Comparison of ENCODE assay signal across 11 mouse cellular contexts in genomic region chr5:128711847-128712246, GRCm38 (mm10). TPM values are rescaled to one million over a fixed set of nuclear protein-coding genes. Genes with fewer than 3 reads are reported as not detected.
DNase-seq lines count a peak whose midpoint lies in the region; ATAC-seq and TF ChIP-seq lines count a peak whose summit lies in the region.
"Had no signal": no experiment of that assay in that cellular context is flagged by ENCODE, and none has a peak within 500 bp of the region (broad histone marks: within the 10 kb centered on the region; RNA-seq: fewer than 3 reads in every experiment).

No protein-coding gene starts in this region.

- H3K36me3 ChIP-seq in kidney, postnatal 0 days (ENCODE audit: insufficient read depth, low read length) = no peaks in the 10 kb centered on the region
- no peaks in the 10 kb centered on the region for H3K36me3 ChIP-seq in kidney, embryonic 14.5 days (ENCODE audit: control insufficient read depth, insufficient read depth, low read length)
- H3K36me3 ChIP-seq in midbrain, embryonic 14.5 days (ENCODE audit: control insufficient read depth, insufficient read depth, low read length) = no peaks in the 10 kb centered on the region
- no peaks in the 10 kb centered on the region for H3K36me3 ChIP-seq in midbrain, embryonic 16.5 days (ENCODE audit: control insufficient read depth, insufficient read depth, low read length)
- no peaks in the 10 kb centered on the region for H3K36me3 ChIP-seq in embryonic facial prominence, embryonic 11.5 days (replicated peaks; ENCODE audit: control insufficient read depth, insufficient read depth, low read depth, low read length)
- H3K36me3 ChIP-seq: embryonic facial prominence, embryonic 13.5 days; heart, embryonic 10.5 days had no signal

- no peaks in the 10 kb centered on the region for H3K27me3 ChIP-seq in kidney, postnatal 0 days (ENCODE audit: insufficient read depth, low read length)
- no peaks in the 10 kb centered on the region for H3K27me3 ChIP-seq in kidney, embryonic 14.5 days (ENCODE audit: control insufficient read depth, insufficient read depth, low read length)
- no peaks in the 10 kb centered on the region for H3K27me3 ChIP-seq in midbrain, embryonic 14.5 days (ENCODE audit: control insufficient read depth, insufficient read depth, low read length)
- H3K27me3 ChIP-seq in midbrain, embryonic 16.5 days (ENCODE audit: control insufficient read depth, insufficient read depth, low read depth, low read length) = no peaks in the 10 kb centered on the region
- H3K27me3 ChIP-seq in embryonic facial prominence, embryonic 11.5 days (ENCODE audit: control insufficient read depth, insufficient read depth, low read length) = no peaks in the 10 kb centered on the region
- H3K27me3 ChIP-seq: embryonic facial prominence, embryonic 13.5 days had no signal

- no peak overlapping the region for H3K4me3 ChIP-seq in kidney, postnatal 0 days (replicated peaks; ENCODE audit: low read depth, low read length)
- H3K4me3 ChIP-seq in kidney, embryonic 14.5 days (ENCODE audit: low read length) = no peak overlapping the region
- H3K4me3 ChIP-seq in midbrain, embryonic 14.5 days (replicated peaks; ENCODE audit: low read depth, low read length) = no peak overlapping the region
- no peak overlapping the region for H3K4me3 ChIP-seq in midbrain, embryonic 16.5 days (ENCODE audit: low read depth, low read length)
- H3K4me3 ChIP-seq in embryonic facial prominence, embryonic 11.5 days (ENCODE audit: low read depth, low read length) = no peak overlapping the region
- H3K4me3 ChIP-seq: embryonic facial prominence, embryonic 13.5 days; heart, embryonic 10.5 days had no signal

- no peak for DNase-seq in kidney, postnatal 0 days (ENCODE audit: low spot score)
- peak; percentile 43 for DNase-seq in midbrain, embryonic 14.5 days
- peak; percentile 10 for DNase-seq in NIH3T3 (ENCODE audit: low read depth)
- peak; percentile 48 for DNase-seq in embryonic facial prominence, embryonic 11.5 days (ENCODE audit: low spot score)
- DNase-seq: lung, adult 2 months had no signal

- H3K27ac ChIP-seq in kidney, postnatal 0 days = no peak overlapping the region
- no peak overlapping the region for H3K27ac ChIP-seq in kidney, embryonic 14.5 days (ENCODE audit: low read depth, low read length)
- no peak overlapping the region for H3K27ac ChIP-seq in midbrain, embryonic 14.5 days (replicated peaks; ENCODE audit: low read depth, low read length)
- no peak overlapping the region for H3K27ac ChIP-seq in midbrain, embryonic 16.5 days (ENCODE audit: low read length)
- H3K27ac ChIP-seq in embryonic facial prominence, embryonic 11.5 days (replicated peaks; ENCODE audit: low read depth, low read length) = no peak overlapping the region
- H3K27ac ChIP-seq: embryonic facial prominence, embryonic 13.5 days; heart, embryonic 10.5 days had no signal

- no peaks in the 10 kb centered on the region for H3K9me3 ChIP-seq in kidney, postnatal 0 days (replicated peaks; ENCODE audit: low read length)
- no peaks in the 10 kb centered on the region for H3K9me3 ChIP-seq in kidney, embryonic 14.5 days (ENCODE audit: control insufficient read depth, low read length)
- H3K9me3 ChIP-seq in midbrain, embryonic 14.5 days (ENCODE audit: control insufficient read depth, low read length) = no peaks in the 10 kb centered on the region
- H3K9me3 ChIP-seq in midbrain, embryonic 16.5 days (replicated peaks; ENCODE audit: control insufficient read depth, low read length, poor library complexity, severe bottlenecking) = no peaks in the 10 kb centered on the region
- no peaks in the 10 kb centered on the region for H3K9me3 ChIP-seq in embryonic facial prominence, embryonic 11.5 days (replicated peaks; ENCODE audit: control insufficient read depth, low read length)
- H3K9me3 ChIP-seq: embryonic facial prominence, embryonic 13.5 days; heart, embryonic 10.5 days had no signal

- peak; percentile 59 for TF ChIP-seq CTCF in kidney, postnatal 0 days (IDR thresholded peaks at IDR 0.05; ENCODE audit: low read depth)

- no peak for ATAC-seq in kidney, postnatal 0 days (replicated peaks; ENCODE audit: low FRiP score, low read depth)
- no peak for ATAC-seq in kidney, embryonic 14.5 days (ENCODE audit: low FRiP score, low TSS enrichment)
- no peak for ATAC-seq in midbrain, embryonic 14.5 days (ENCODE audit: low FRiP score, low TSS enrichment)
- no peak for ATAC-seq in midbrain, embryonic 16.5 days
- no peak for ATAC-seq in embryonic facial prominence, embryonic 11.5 days (replicated peaks; ENCODE audit: insufficient number of reproducible peaks, low FRiP score, low TSS enrichment, low read depth)
- ATAC-seq in activated CD4-positive, CD25-positive, alpha-beta regulatory T cell, adult 4 months = no peak

- H3K4me1 ChIP-seq in kidney, postnatal 0 days (replicated peaks; ENCODE audit: insufficient read depth, low read length) = no peaks in the 10 kb centered on the region
- H3K4me1 ChIP-seq in kidney, embryonic 14.5 days (ENCODE audit: control insufficient read depth, insufficient read depth, low read length) = no peaks in the 10 kb centered on the region
- no peaks in the 10 kb centered on the region for H3K4me1 ChIP-seq in midbrain, embryonic 14.5 days (ENCODE audit: control insufficient read depth, insufficient read depth, low read length)
- no peaks in the 10 kb centered on the region for H3K4me1 ChIP-seq in midbrain, embryonic 16.5 days (ENCODE audit: control insufficient read depth, insufficient read depth, low read length)
- no peaks in the 10 kb centered on the region for H3K4me1 ChIP-seq in embryonic facial prominence, embryonic 11.5 days (ENCODE audit: control insufficient read depth, insufficient read depth, low read length)

- no peak overlapping the region for H3K9ac ChIP-seq in kidney, postnatal 0 days (ENCODE audit: low read depth, low read length)
- no peak overlapping the region for H3K9ac ChIP-seq in kidney, embryonic 14.5 days (ENCODE audit: low read depth, low read length)
- no peak overlapping the region for H3K9ac ChIP-seq in midbrain, embryonic 14.5 days (replicated peaks; ENCODE audit: low read length)
- no peak overlapping the region for H3K9ac ChIP-seq in midbrain, embryonic 16.5 days (ENCODE audit: low read depth, low read length)
- H3K9ac ChIP-seq in embryonic facial prominence, embryonic 11.5 days (replicated peaks; ENCODE audit: low read length) = no peak overlapping the region
- H3K9ac ChIP-seq: embryonic facial prominence, embryonic 13.5 days had no signal

- no peak overlapping the region for H3K4me2 ChIP-seq in kidney, postnatal 0 days (ENCODE audit: low read length)
- no peak overlapping the region for H3K4me2 ChIP-seq in kidney, embryonic 14.5 days (replicated peaks; ENCODE audit: low read depth, low read length)
- H3K4me2 ChIP-seq in midbrain, embryonic 14.5 days (ENCODE audit: low read length) = no peak overlapping the region
- H3K4me2 ChIP-seq in midbrain, embryonic 16.5 days (ENCODE audit: low read length) = no peak overlapping the region
- no peak overlapping the region for H3K4me2 ChIP-seq in embryonic facial prominence, embryonic 11.5 days (ENCODE audit: low read depth, low read length)
- H3K4me2 ChIP-seq: embryonic facial prominence, embryonic 13.5 days had no signal

- WGBS in kidney, postnatal 0 days = 89% methylated on average over 6 of the region's 6 CpGs
- 85% methylated on average over 6 of the region's 6 CpGs for WGBS in kidney, embryonic 14.5 days
- 89% methylated on average over 6 of the region's 6 CpGs for WGBS in midbrain, embryonic 14.5 days
- WGBS in midbrain, embryonic 16.5 days = 91% methylated on average over 6 of the region's 6 CpGs
- 84% methylated on average over 6 of the region's 6 CpGs for WGBS in embryonic facial prominence, embryonic 11.5 days

RNA-seq across cellular contexts. Expression of gene Piwil1, which starts 9.5 kb away (rescaled TPM):
- polyA plus RNA-seq in kidney, postnatal 0 days (2015; fragmentation: Nextera tagmentation; extraction: Ambion mirVana) = not detected in 2 replicates
- not detected in 2 replicates for polyA plus RNA-seq in kidney, embryonic 14.5 days (2014; fragmentation: Nextera tagmentation; extraction: Ambion mirVana)
- 0.20 and 0.38 TPM in 2 replicates for polyA plus RNA-seq in midbrain, embryonic 14.5 days (2014; fragmentation: Nextera tagmentation; extraction: Ambion mirVana)
- 0.28 and 0.45 TPM in 2 replicates for polyA plus RNA-seq in midbrain, embryonic 16.5 days (2015; fragmentation: Nextera tagmentation; extraction: Ambion mirVana)
- polyA plus RNA-seq in embryonic facial prominence, embryonic 11.5 days (2014; fragmentation: Nextera tagmentation; extraction: Ambion mirVana) = not detected in 2 replicates
- under 1 TPM in 1 of 2 experiments, not detected in 1; 0.13 TPM for polyA plus RNA-seq in activated CD4-positive, CD25-positive, alpha-beta regulatory T cell, adult 4 months (2017; shearing (Covaris generic))
- polyA plus RNA-seq: embryonic facial prominence, embryonic 13.5 days; heart, embryonic 10.5 days; lung, adult 2 months; stomach, embryonic 16.5 days had no signal
